Mouse (Mus musculus) forebrain, embryonic 10.5 days (tissue): ENCODE results near the gene Galntl6. TPM values are rescaled to one million over a fixed set of nuclear protein-coding genes. Genes with fewer than 3 reads are reported as not detected.

Experiments
- DNase-seq: peaks from one replicate; pipeline ENCODE4 v3.0.0-alpha.2; 2017; ENCODE audit warnings: low spot score; ENCODE audit errors: extremely low spot score
- H3K27ac ChIP-seq: fragments of 300-500 bp; sonication (generic); 2 replicates; pipeline ENCODE4 v1.5.1; 2016; ENCODE audit warnings: mild to moderate bottlenecking
- H3K27me3 ChIP-seq: fragments of 300-500 bp; sonication (generic); 2 replicates; pipeline ENCODE4 v1.6.1; 2016; ENCODE audit warnings: mild to moderate bottlenecking; ENCODE audit not compliant: poor library complexity, severe bottlenecking
- H3K36me3 ChIP-seq: fragments of 300-500 bp; sonication (generic); replicated peaks from 2 replicates; pipeline ENCODE4 v1.6.1; 2016; ENCODE audit warnings: mild to moderate bottlenecking, moderate library complexity
- H3K4me1 ChIP-seq: fragments of 300-500 bp; sonication (generic); 2 replicates; pipeline ENCODE4 v1.6.1; 2016
- H3K4me3 ChIP-seq: fragments of 300-500 bp; sonication (generic); 2 replicates; pipeline ENCODE4 v1.5.1; 2016; ENCODE audit warnings: mild to moderate bottlenecking, moderate library complexity
- H3K9me3 ChIP-seq: fragments of 300-500 bp; sonication (generic); 2 replicates; pipeline ENCODE4 v1.6.1; 2016; ENCODE audit warnings: mild to moderate bottlenecking, moderate library complexity
- WGBS: fragments of 180-500 bp; shearing (Covaris S2); methylation state at CpG from one replicate; pipeline ENCODE4 v1.1.7; 2016; 5-methylcytosine and 5-hydroxymethylcytosine counted together
- polyA plus RNA-seq: library from polyadenylated mRNA; unstranded; fragments of >200 nt; fragmentation: Nextera tagmentation; extraction: Ambion mirVana; gene quantifications from 2 replicates; pipeline ENCODE4 v1.2.1, GENCODE M21; 2016

Galntl6 gene
- polyA plus RNA-seq, 1 experiment from 2014 or later = 0.07 TPM

DNA sequence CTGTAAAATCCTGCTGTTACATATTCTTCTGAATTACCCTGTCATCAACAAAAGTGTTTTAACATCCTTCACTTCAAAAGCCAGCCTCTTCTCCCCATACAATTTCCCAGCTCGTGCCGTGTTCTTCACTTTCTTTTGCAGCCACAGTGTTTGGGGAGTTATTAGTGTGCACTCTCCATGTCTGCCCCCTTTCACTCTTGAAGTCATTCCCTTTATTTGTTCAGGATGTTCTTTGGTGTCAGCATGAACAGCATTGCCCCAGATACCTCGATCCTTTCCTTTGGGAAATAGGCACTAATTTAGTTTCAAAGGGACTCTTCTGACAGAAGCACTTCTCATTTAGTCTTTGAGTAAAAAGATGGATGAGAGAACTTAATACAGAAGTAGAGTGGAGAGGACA, 939.6 kb downstream of the Galntl6 start:
- DNase-seq = no peak
- WGBS = 52% methylated on average over 3 of the region's 3 CpGs
- Histone ChIP-seq H3K9me3 (no peaks in the 10 kb centered on the region), H3K27me3 (no peaks in the 10 kb centered on the region), H3K4me1 (peaks cover 8% of the 10 kb centered on the region), H3K36me3 (no peaks in the 10 kb centered on the region), H3K27ac (no peak overlapping the region), H3K4me3 (no peak overlapping the region)

DNA sequence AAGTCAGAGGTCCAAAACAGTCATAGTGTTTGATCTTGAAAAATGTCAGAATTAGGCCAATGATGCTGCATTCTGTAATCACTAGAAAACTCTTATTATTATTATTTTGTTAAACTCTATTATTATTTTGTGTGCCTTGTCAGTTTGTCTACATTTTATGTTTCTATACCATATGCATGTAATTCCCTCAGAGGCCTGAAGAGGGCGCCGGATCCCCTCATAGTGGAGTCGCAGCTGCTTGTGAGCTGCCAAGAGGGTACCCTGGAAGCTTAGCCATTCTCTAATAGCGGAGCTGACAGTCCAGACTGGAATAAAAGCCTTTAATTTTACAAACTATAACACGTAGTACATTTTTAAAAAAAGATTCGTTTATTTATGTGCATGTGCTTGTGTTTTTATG, 945.8 kb downstream of the Galntl6 start:
- DNase-seq = no peak
- Histone ChIP-seq H3K4me1 (peaks cover 4% of the 10 kb centered on the region; the same call in 1 of the 2 replicates), H3K36me3 (no peaks in the 10 kb centered on the region), H3K9me3 (no peaks in the 10 kb centered on the region), H3K4me3 (no peak overlapping the region), H3K27ac (no peak overlapping the region), H3K27me3 (no peaks in the 10 kb centered on the region)
- 19% methylated on average over 6 of the region's 6 CpGs for WGBS

GRCm38 (mm10) chr8:57965508-57965907, 946.9 kb downstream of the Galntl6 start:
- DNase-seq = no peak
- no peaks in the 10 kb centered on the region for H3K36me3 ChIP-seq
- no peaks in the 10 kb centered on the region for H3K9me3 ChIP-seq
- H3K4me3 ChIP-seq = no peak overlapping the region
- no peak overlapping the region for H3K27ac ChIP-seq
- no peaks in the 10 kb centered on the region for H3K27me3 ChIP-seq
- 74% methylated on average over 5 of the region's 5 CpGs for WGBS
- H3K4me1 ChIP-seq = peaks cover 4% of the 10 kb centered on the region; the same call in 1 of the 2 replicates

GRCm38 (mm10) chr8:57962286-57963110, 949.9 kb downstream of the Galntl6 start:
- Histone ChIP-seq H3K27ac (no peak overlapping the region), H3K36me3 (no peaks in the 10 kb centered on the region), H3K27me3 (no peaks in the 10 kb centered on the region), H3K9me3 (no peaks in the 10 kb centered on the region), H3K4me3 (no peak overlapping the region), H3K4me1 (peaks cover 11% of the 10 kb centered on the region)
- 49% methylated on average over 12 of the region's 12 CpGs for WGBS
- no peak for DNase-seq

- Histone ChIP-seq H3K9me3 (no peaks in the 10 kb centered on the region), H3K27ac (no peak overlapping the region), H3K4me1 (peaks cover 11% of the 10 kb centered on the region), H3K36me3 (no peaks in the 10 kb centered on the region), H3K4me3 (no peak overlapping the region), H3K27me3 (no peaks in the 10 kb centered on the region)
- 77% methylated on average over 3 of the region's 3 CpGs for WGBS
- DNase-seq = no peak
Observed at GRCm38 (mm10) chr8:57959136-57959535, 953.3 kb downstream of the Galntl6 start.

- Histone ChIP-seq H3K36me3 (no peaks in the 10 kb centered on the region), H3K4me3 (no peak overlapping the region), H3K4me1 (peaks cover 11% of the 10 kb centered on the region), H3K27me3 (no peaks in the 10 kb centered on the region), H3K9me3 (no peaks in the 10 kb centered on the region), H3K27ac (no peak overlapping the region)
- no peak for DNase-seq
- 55% methylated on average over 16 of the region's 16 CpGs for WGBS
Observed at GRCm38 (mm10) chr8:57958121-57958901, 954.1 kb downstream of the Galntl6 start.

GRCm38 (mm10) chr8:57955501-57955900, 956.9 kb downstream of the Galntl6 start:
- no peak for DNase-seq
- H3K9me3 ChIP-seq = no peaks in the 10 kb centered on the region
- H3K27me3 ChIP-seq = no peaks in the 10 kb centered on the region
- no peak overlapping the region for H3K4me3 ChIP-seq
- WGBS = 93% methylated on average over 7 of the region's 7 CpGs
- H3K27ac ChIP-seq = no peak overlapping the region
- peaks cover 7% of the 10 kb centered on the region for H3K4me1 ChIP-seq
- no peaks in the 10 kb centered on the region for H3K36me3 ChIP-seq

GRCm38 (mm10) chr8:57941113-57941512, 971.3 kb downstream of the Galntl6 start:
- no peaks in the 10 kb centered on the region for H3K9me3 ChIP-seq
- no peaks in the 10 kb centered on the region for H3K36me3 ChIP-seq
- no peaks in the 10 kb centered on the region for H3K4me1 ChIP-seq
- H3K27ac ChIP-seq = no peak overlapping the region
- 0 out of 2 replicates have a peak, but pooled peaks cover 7% of the 10 kb centered on the region for H3K27me3 ChIP-seq
- WGBS = 70% methylated on average over 2 of the region's 2 CpGs
- no peak for DNase-seq
- no peak overlapping the region for H3K4me3 ChIP-seq

- H3K27me3 ChIP-seq = 0 out of 2 replicates have a peak, but pooled peaks cover 7% of the 10 kb centered on the region
- H3K4me3 ChIP-seq = no peak overlapping the region
- H3K27ac ChIP-seq = no peak overlapping the region
- H3K9me3 ChIP-seq = no peaks in the 10 kb centered on the region
- no peaks in the 10 kb centered on the region for H3K4me1 ChIP-seq
- no peaks in the 10 kb centered on the region for H3K36me3 ChIP-seq
- no peak for DNase-seq
- whole genome bisulfite sequencing = 75% methylated on average over 5 of the region's 5 CpGs
Observed at GRCm38 (mm10) chr8:57939856-57940420, 972.5 kb downstream of the Galntl6 start.

- Histone ChIP-seq H3K36me3 (no peaks in the 10 kb centered on the region), H3K27ac (no peak overlapping the region), H3K27me3 (0 out of 2 replicates have a peak, but pooled peaks cover 7% of the 10 kb centered on the region), H3K4me1 (no peaks in the 10 kb centered on the region), H3K4me3 (no peak overlapping the region), H3K9me3 (no peaks in the 10 kb centered on the region)
- 25% methylated on average over 8 of the region's 8 CpGs for WGBS
- DNase-seq = peak; percentile 61
Observed at GRCm38 (mm10) chr8:57939177-57939855, 973.1 kb downstream of the Galntl6 start.

- DNase-seq = no peak
- WGBS = 93% methylated on average over 6 of the region's 6 CpGs
- Histone ChIP-seq H3K27me3 (no peaks in the 10 kb centered on the region), H3K27ac (no peak overlapping the region), H3K9me3 (no peaks in the 10 kb centered on the region), H3K4me1 (peaks cover 20% of the 10 kb centered on the region), H3K4me3 (no peak overlapping the region), H3K36me3 (no peaks in the 10 kb centered on the region)
Observed at GRCm38 (mm10) chr8:57927074-57927473, 985.4 kb downstream of the Galntl6 start.

DNA sequence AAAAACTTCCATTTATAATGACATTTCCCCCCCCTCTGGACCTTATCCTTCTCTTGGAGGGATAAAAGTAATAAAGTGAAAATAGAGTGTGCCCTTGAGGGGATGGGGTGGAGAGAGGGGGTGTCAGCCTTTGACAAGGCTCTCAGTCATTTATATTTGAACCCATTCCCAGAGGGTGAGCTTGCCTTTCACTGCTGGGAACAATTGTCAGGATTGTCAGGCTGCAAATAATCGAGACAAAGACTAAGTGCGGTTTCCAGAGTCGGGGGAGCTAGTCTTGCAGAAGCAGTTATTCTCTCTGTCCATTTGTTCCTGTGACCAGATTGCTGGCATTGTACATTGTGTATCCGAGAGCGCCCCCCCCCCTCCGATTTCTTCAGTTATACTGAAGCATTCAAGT, 988.9 kb downstream of the Galntl6 start:
- Histone ChIP-seq H3K9me3 (no peaks in the 10 kb centered on the region), H3K4me1 (peaks cover 36% of the 10 kb centered on the region), H3K27me3 (no peaks in the 10 kb centered on the region), H3K27ac (no peak overlapping the region), H3K4me3 (no peak overlapping the region), H3K36me3 (no peaks in the 10 kb centered on the region)
- WGBS = 55% methylated on average over 6 of the region's 6 CpGs
- DNase-seq = no peak
